Mouse (Mus musculus): ENCODE results near the gene Zfhx3. TPM values are rescaled to one million over a fixed set of nuclear protein-coding genes. Genes with fewer than 3 reads are reported as not detected.
"Not testable (repeated sequence)": the region's sequence is repeated elsewhere in the genome, so short reads cannot be mapped to it uniquely, and the experiment has no call there.

Zfhx3 gene
- total RNA-seq (2017) = 2.3 to 6.4 TPM (median 5.8 TPM) in 3 replicates

- ATAC-seq (replicated peaks; ENCODE audit: insufficient number of reproducible peaks, low FRiP score, low TSS enrichment, poor library complexity, severe bottlenecking) = no peak
Measured at GRCm38 (mm10) chr8:107941922-107942694, at the start of gene Zfhx3. Gene Zfhx3 (plus strand): TSS chr8:107942644.

GRCm38 (mm10) chr8:107918984-107919383 is 23.5 kb upstream of the Zfhx3 start:
- no peak for ATAC-seq (replicated peaks; ENCODE audit: insufficient number of reproducible peaks, low FRiP score, low TSS enrichment, poor library complexity, severe bottlenecking)

GRCm38 (mm10) chr8:107926149-107926548 is 16.3 kb upstream of the Zfhx3 start:
- ATAC-seq (replicated peaks; ENCODE audit: insufficient number of reproducible peaks, low FRiP score, low TSS enrichment, poor library complexity, severe bottlenecking) = no peak

- no peak for ATAC-seq (replicated peaks; ENCODE audit: insufficient number of reproducible peaks, low FRiP score, low TSS enrichment, poor library complexity, severe bottlenecking)
Measured at GRCm38 (mm10) chr8:107936725-107937124, 5.7 kb upstream of the Zfhx3 start.

- ATAC-seq (replicated peaks; ENCODE audit: insufficient number of reproducible peaks, low FRiP score, low TSS enrichment, poor library complexity, severe bottlenecking) = not testable (repeated sequence)
Measured at GRCm38 (mm10) chr8:107938231-107938630, 4.2 kb upstream of the Zfhx3 start.

- ATAC-seq (replicated peaks; ENCODE audit: insufficient number of reproducible peaks, low FRiP score, low TSS enrichment, poor library complexity, severe bottlenecking) = no peak
Measured at GRCm38 (mm10) chr8:107940181-107940580, 2.3 kb upstream of the Zfhx3 start.

GRCm38 (mm10) chr8:107942752-107943510 is 487 bp downstream of the Zfhx3 start:
- no peak for ATAC-seq (replicated peaks; ENCODE audit: insufficient number of reproducible peaks, low FRiP score, low TSS enrichment, poor library complexity, severe bottlenecking)

- no peak for ATAC-seq (replicated peaks; ENCODE audit: insufficient number of reproducible peaks, low FRiP score, low TSS enrichment, poor library complexity, severe bottlenecking)
Measured at GRCm38 (mm10) chr8:107943550-107944348, 1.3 kb downstream of the Zfhx3 start.

GRCm38 (mm10) chr8:107944676-107945600 is 2.5 kb downstream of the Zfhx3 start:
- no peak for ATAC-seq (replicated peaks; ENCODE audit: insufficient number of reproducible peaks, low FRiP score, low TSS enrichment, poor library complexity, severe bottlenecking)

GRCm38 (mm10) chr8:107946888-107947287 is 4.4 kb downstream of the Zfhx3 start:
- ATAC-seq (replicated peaks; ENCODE audit: insufficient number of reproducible peaks, low FRiP score, low TSS enrichment, poor library complexity, severe bottlenecking) = no peak

- no peak for ATAC-seq (replicated peaks; ENCODE audit: insufficient number of reproducible peaks, low FRiP score, low TSS enrichment, poor library complexity, severe bottlenecking)
Measured at GRCm38 (mm10) chr8:107955887-107956286, 13.4 kb downstream of the Zfhx3 start.

GRCm38 (mm10) chr8:107957566-107957965 is 15.1 kb downstream of the Zfhx3 start:
- ATAC-seq (replicated peaks; ENCODE audit: insufficient number of reproducible peaks, low FRiP score, low TSS enrichment, poor library complexity, severe bottlenecking) = no peak

- no peak for ATAC-seq (replicated peaks; ENCODE audit: insufficient number of reproducible peaks, low FRiP score, low TSS enrichment, poor library complexity, severe bottlenecking)
Measured at GRCm38 (mm10) chr8:107960466-107960865, 18.0 kb downstream of the Zfhx3 start.

GRCm38 (mm10) chr8:107960878-107961277 is 18.4 kb downstream of the Zfhx3 start:
- no peak for ATAC-seq (replicated peaks; ENCODE audit: insufficient number of reproducible peaks, low FRiP score, low TSS enrichment, poor library complexity, severe bottlenecking)

- ATAC-seq (replicated peaks; ENCODE audit: insufficient number of reproducible peaks, low FRiP score, low TSS enrichment, poor library complexity, severe bottlenecking) = no peak
Measured at GRCm38 (mm10) chr8:107972198-107972597, 29.8 kb downstream of the Zfhx3 start.

GRCm38 (mm10) chr8:107974451-107974850 is 32.0 kb downstream of the Zfhx3 start:
- no peak for ATAC-seq (replicated peaks; ENCODE audit: insufficient number of reproducible peaks, low FRiP score, low TSS enrichment, poor library complexity, severe bottlenecking)

- ATAC-seq (replicated peaks; ENCODE audit: insufficient number of reproducible peaks, low FRiP score, low TSS enrichment, poor library complexity, severe bottlenecking) = no peak
Measured at GRCm38 (mm10) chr8:107978247-107978646, 35.8 kb downstream of the Zfhx3 start.

- ATAC-seq (replicated peaks; ENCODE audit: insufficient number of reproducible peaks, low FRiP score, low TSS enrichment, poor library complexity, severe bottlenecking) = no peak
Measured at GRCm38 (mm10) chr8:107980618-107981017, 38.2 kb downstream of the Zfhx3 start.

All from monocyte, adult 5-6 weeks (primary cell).